Mouse (Mus musculus) heart, embryonic 14.5 days (tissue): ENCODE measurements around the gene Gm8677. TPM values are rescaled to one million over a fixed set of nuclear protein-coding genes. Genes with fewer than 3 reads are reported as not detected.
"Not testable (repeated sequence)": the region's sequence is repeated elsewhere in the genome, so short reads cannot be mapped to it uniquely, and the experiment has no call there.

Source experiments
- ATAC-seq: fragments of 200-750 bp; cut with Nextera tagmentation; 2 replicates; pipeline ENCODE4 v1.8.0; 2017; ENCODE audit warnings: low read depth, moderate TSS enrichment; ENCODE audit not compliant: insufficient number of reproducible peaks, insufficient read depth, low FRiP score
- H3K27ac ChIP-seq, 2 experiments: fragments of 200-500 bp in 1 of 2; fragments of 300-500 bp in 1 of 2; sonication (generic) in 1 of 2; replicated peaks in 1 of 2; 2 replicates each; pipeline ENCODE4 v1.5.1; 2012 to 2014; ENCODE audit warnings: low read depth in 2 of 2, low read length in 2 of 2, control low read depth in 1 of 2, mild to moderate bottlenecking in 1 of 2, mixed read lengths in 1 of 2; ENCODE audit not compliant: control insufficient read depth in 1 of 2, insufficient read depth in 1 of 2
- H3K27me3 ChIP-seq: fragments of 300-500 bp; sonication (generic); 2 replicates; pipeline ENCODE4 v1.6.1; 2014; ENCODE audit warnings: mild to moderate bottlenecking, low read length, control low read depth; ENCODE audit not compliant: control insufficient read depth, insufficient read depth
- H3K36me3 ChIP-seq: fragments of 300-500 bp; sonication (generic); 2 replicates; pipeline ENCODE4 v1.6.1; 2014; ENCODE audit warnings: mild to moderate bottlenecking, control low read depth, low read length, mixed read lengths; ENCODE audit not compliant: control insufficient read depth, insufficient read depth
- H3K4me1 ChIP-seq, 2 experiments: fragments of 200-500 bp in 1 of 2; fragments of 300-500 bp in 1 of 2; sonication (generic) in 1 of 2; 2 replicates each; pipeline ENCODE4 v1.6.1; 2012 to 2014; ENCODE audit warnings: low read length in 2 of 2, control low read depth in 1 of 2, mixed read lengths in 1 of 2; ENCODE audit not compliant: control insufficient read depth in 2 of 2, insufficient read depth in 2 of 2
- H3K4me2 ChIP-seq: fragments of 300-500 bp; sonication (generic); 2 replicates; pipeline ENCODE4 v1.6.1; 2014; ENCODE audit warnings: mild to moderate bottlenecking, low read length
- H3K4me3 ChIP-seq, 2 experiments: fragments of 200-500 bp in 1 of 2; fragments of 300-500 bp in 1 of 2; sonication (generic) in 1 of 2; 2 replicates each; pipeline ENCODE4 v1.5.1; 2012 to 2014; ENCODE audit warnings: low read length in 2 of 2, mild to moderate bottlenecking in 2 of 2, control low read depth in 1 of 2, low read depth in 1 of 2, moderate library complexity in 1 of 2; ENCODE audit not compliant: control insufficient read depth in 1 of 2, insufficient read depth in 1 of 2
- H3K9ac ChIP-seq: fragments of 300-500 bp; sonication (generic); 2 replicates; pipeline ENCODE4 v1.6.1; 2014; ENCODE audit warnings: mild to moderate bottlenecking, low read length
- H3K9me3 ChIP-seq: fragments of 300-500 bp; sonication (generic); 2 replicates; pipeline ENCODE4 v1.6.1; 2016; ENCODE audit warnings: low read length, control low read depth; ENCODE audit not compliant: control insufficient read depth
- WGBS: fragments of 180-500 bp; shearing (Covaris S2); extraction: QIAGEN DNeasy Blood & Tissue Kit; methylation state at CpG from one replicate; pipeline ENCODE4 v1.1.7; 2014; 5-methylcytosine and 5-hydroxymethylcytosine counted together
- polyA plus RNA-seq: library from polyadenylated mRNA; unstranded; fragments of >200 nt; fragmentation: Nextera tagmentation; extraction: Ambion mirVana; gene quantifications from 2 replicates; pipeline ENCODE4 v1.2.1, GENCODE M21; 2014

Gene Gm8677
- not detected in 2 replicates for polyA plus RNA-seq

GRCm38 (mm10) chr7:22534787-22535186 lies at the start of gene Gm8677:
Gm8677 (minus strand) TSS chr7:22534887.
- H3K4me2 ChIP-seq, H3K4me1 ChIP-seq, H3K9ac ChIP-seq, H3K27me3 ChIP-seq, H3K9me3 ChIP-seq, ATAC-seq, H3K4me3 ChIP-seq, H3K27ac ChIP-seq, H3K36me3 ChIP-seq: not testable (repeated sequence)
- WGBS = no CpG with 5 or more reads among the region's 1 CpGs

GRCm38 (mm10) chr7:22565243-22565642 lies 30.6 kb upstream of the Gm8677 start, which contains the start of gene Gm4201:
Gm4201 (minus strand) TSS chr7:22565343.
- whole genome bisulfite sequencing = no CpG with 5 or more reads among the region's 3 CpGs
- not testable (repeated sequence) for H3K4me2 ChIP-seq, H3K36me3 ChIP-seq, H3K9ac ChIP-seq, ATAC-seq, H3K9me3 ChIP-seq, H3K4me3 ChIP-seq, H3K27ac ChIP-seq, H3K27me3 ChIP-seq, H3K4me1 ChIP-seq

- not testable (repeated sequence) for H3K27ac ChIP-seq
Observed at GRCm38 (mm10) chr7:22522667-22523066, 12.0 kb downstream of the Gm8677 start, which contains the start of gene Vmn1r152. Vmn1r152 (plus strand) TSS chr7:22522967.

GRCm38 (mm10) chr7:22499578-22499977 lies 35.1 kb downstream of the Gm8677 start, which contains the start of gene Vmn1r151:
Vmn1r151 (minus strand) TSS chr7:22499678.
- not testable (repeated sequence) for H3K9ac ChIP-seq, H3K27ac ChIP-seq, H3K27me3 ChIP-seq, H3K4me2 ChIP-seq, H3K4me1 ChIP-seq, H3K4me3 ChIP-seq, ATAC-seq, H3K9me3 ChIP-seq, H3K36me3 ChIP-seq
- WGBS = 28% methylated on average over 1 of the region's 3 CpGs

More at GRCm38 (mm10) chr7:22522667-22523066, 12.0 kb downstream of the Gm8677 start, which contains the start of gene Vmn1r152:
- H3K4me3 ChIP-seq, H3K36me3 ChIP-seq, H3K4me2 ChIP-seq, H3K27me3 ChIP-seq, H3K4me1 ChIP-seq, H3K9me3 ChIP-seq, ATAC-seq, H3K9ac ChIP-seq: not testable (repeated sequence)
- no CpG with 5 or more reads among the region's 3 CpGs for WGBS

Other genes with a start within 250 kb of the Gm8677 start
- gene Gm4187, start 205.2 kb downstream of the Gm8677 start, polyA plus RNA-seq = not detected in 2 replicates
- not detected in 2 replicates for gene Gm8660, start 163.8 kb downstream of the Gm8677 start, polyA plus RNA-seq
- gene Vmn1r148, start 121.3 kb downstream of the Gm8677 start, polyA plus RNA-seq = not detected in 2 replicates
- gene Vmn1r149, start 96.7 kb downstream of the Gm8677 start, polyA plus RNA-seq = not detected in 2 replicates
- gene Gm10665, start 70.8 kb downstream of the Gm8677 start, polyA plus RNA-seq = not detected in 2 replicates
- not detected in 2 replicates for gene Vmn1r151, start 35.2 kb downstream of the Gm8677 start, polyA plus RNA-seq
- gene Vmn1r152, start 11.9 kb downstream of the Gm8677 start, polyA plus RNA-seq = not detected in 2 replicates
- gene Gm4201, start 30.5 kb upstream of the Gm8677 start, polyA plus RNA-seq = not detected in 2 replicates
- not detected in 2 replicates for gene Gm4565, start 53.2 kb upstream of the Gm8677 start, polyA plus RNA-seq
- gene Vmn1r155, start 123.1 kb upstream of the Gm8677 start, polyA plus RNA-seq = not detected in 2 replicates
- gene Gm8693, start 157.4 kb upstream of the Gm8677 start, polyA plus RNA-seq = not detected in 2 replicates
- gene Gm4567, start 184.8 kb upstream of the Gm8677 start, polyA plus RNA-seq = not detected in 2 replicates
- gene Vmn1r157, start 226.8 kb upstream of the Gm8677 start, polyA plus RNA-seq = not detected in 2 replicates